Mouse (Mus musculus): Measurements from ENCODE around the gene Galnt5.
A peak's percentile ranks its signal among the peaks of the same experiment; 100 is the strongest.

Gene Galnt5

GRCm38 (mm10) chr2:57997752-57998430 lies at the start of gene Galnt5:
Gene Galnt5, plus strand, starts transcription at chr2:57997884.
- DNase-seq = no peak

- DNase-seq = peak; percentile 50
These were observed 46.1 kb upstream of the Galnt5 start for GRCm38 (mm10) chr2:57951620-57952019.

- peak; percentile 86 for DNase-seq
These were observed 36.9 kb upstream of the Galnt5 start for GRCm38 (mm10) chr2:57960786-57961185.

GRCm38 (mm10) chr2:57982248-57982647 lies 15.4 kb upstream of the Galnt5 start:
- no peak for DNase-seq

GRCm38 (mm10) chr2:57991084-57991483 lies 6.6 kb upstream of the Galnt5 start:
- DNase-seq = peak; percentile 6

- no peak for DNase-seq
These were observed 3.8 kb downstream of the Galnt5 start for GRCm38 (mm10) chr2:58001497-58001896.

GRCm38 (mm10) chr2:58007081-58007480 lies 9.4 kb downstream of the Galnt5 start:
- no peak for DNase-seq

- DNase-seq = peak; percentile 12
These were observed 25.9 kb downstream of the Galnt5 start for GRCm38 (mm10) chr2:58023556-58023955.

- no peak for DNase-seq
These were observed 29.1 kb downstream of the Galnt5 start for GRCm38 (mm10) chr2:58026740-58027139.

GRCm38 (mm10) chr2:58029404-58029803 lies 31.7 kb downstream of the Galnt5 start:
- DNase-seq = peak; percentile 25

- DNase-seq = no peak
These were observed 33.7 kb downstream of the Galnt5 start for GRCm38 (mm10) chr2:58031431-58031830.

GRCm38 (mm10) chr2:58035635-58036034 lies 38.0 kb downstream of the Galnt5 start:
- no peak for DNase-seq

- no peak for DNase-seq
These were observed 39.2 kb downstream of the Galnt5 start for GRCm38 (mm10) chr2:58036926-58037325.

GRCm38 (mm10) chr2:58041867-58042266 lies 44.2 kb downstream of the Galnt5 start:
- DNase-seq = no peak

- peak; percentile 14 for DNase-seq
These were observed 55.3 kb downstream of the Galnt5 start, which contains the start of gene Ermn for GRCm38 (mm10) chr2:58052821-58053581. Gene Ermn, minus strand, starts transcription at chr2:58052864.

- peak; percentile 73 for DNase-seq
These were observed 57.7 kb downstream of the Galnt5 start for GRCm38 (mm10) chr2:58055383-58055782.

GRCm38 (mm10) chr2:58079849-58080248 lies 82.2 kb downstream of the Galnt5 start:
- no peak for DNase-seq

- no peak for DNase-seq
These were observed 88.7 kb downstream of the Galnt5 start for GRCm38 (mm10) chr2:58086420-58086819.

- DNase-seq = no peak
These were observed 97.1 kb downstream of the Galnt5 start for GRCm38 (mm10) chr2:58094818-58095217.

All from cerebellum, adult 9-11 months (tissue).